Mouse (Mus musculus) olfactory bulb, adult 2 months (tissue): ENCODE measurements around the gene Gm20521. TPM values are rescaled to one million over a fixed set of nuclear protein-coding genes. Genes with fewer than 3 reads are reported as not detected.

Source experiments
- H3K27ac ChIP-seq: fragments of 200-500 bp; 2 replicates; pipeline ENCODE4 v1.5.1; 2012; ENCODE audit warnings: low read depth, low read length; ENCODE audit not compliant: insufficient read depth
- H3K4me1 ChIP-seq: fragments of 200-500 bp; 2 replicates; pipeline ENCODE4 v1.6.1; 2012; ENCODE audit warnings: low read length; ENCODE audit not compliant: control insufficient read depth, insufficient read depth
- H3K4me3 ChIP-seq: fragments of 200-500 bp; 2 replicates; pipeline ENCODE4 v1.5.1; 2012; ENCODE audit warnings: mild to moderate bottlenecking, low read depth, low read length, moderate library complexity; ENCODE audit not compliant: insufficient read depth
- CTCF ChIP-seq: fragments of 200-500 bp; IDR thresholded peaks from 2 replicates; pipeline ENCODE4 v1.5.1; 2012; ENCODE audit warnings: low read depth, mild to moderate bottlenecking, low read length, moderate library complexity; ENCODE audit not compliant: insufficient read depth
- POLR2A ChIP-seq: fragments of 200-500 bp; IDR thresholded peaks from 2 replicates; pipeline ENCODE4 v1.6.1; 2012; ENCODE audit warnings: mild to moderate bottlenecking, low read depth, low read length, moderate library complexity; ENCODE audit not compliant: insufficient read depth
- WGBS: fragments of 180-500 bp; shearing (Covaris S2); methylation state at CpG from one replicate; pipeline ENCODE4 v1.1.7; 2018; 5-methylcytosine and 5-hydroxymethylcytosine counted together
- polyA plus RNA-seq: library from polyadenylated mRNA; stranded (reverse); fragments of >200 nt; gene quantifications from 2 replicates; pipeline ENCODE4 v1.2.4, GENCODE M21; 2012; ENCODE audit warnings: low replicate concordance; ENCODE audit not compliant: missing spikeins, insufficient read depth, insufficient read length

Gene Gm20521
- polyA plus RNA-seq, 1 experiment, result not detected

DNA sequence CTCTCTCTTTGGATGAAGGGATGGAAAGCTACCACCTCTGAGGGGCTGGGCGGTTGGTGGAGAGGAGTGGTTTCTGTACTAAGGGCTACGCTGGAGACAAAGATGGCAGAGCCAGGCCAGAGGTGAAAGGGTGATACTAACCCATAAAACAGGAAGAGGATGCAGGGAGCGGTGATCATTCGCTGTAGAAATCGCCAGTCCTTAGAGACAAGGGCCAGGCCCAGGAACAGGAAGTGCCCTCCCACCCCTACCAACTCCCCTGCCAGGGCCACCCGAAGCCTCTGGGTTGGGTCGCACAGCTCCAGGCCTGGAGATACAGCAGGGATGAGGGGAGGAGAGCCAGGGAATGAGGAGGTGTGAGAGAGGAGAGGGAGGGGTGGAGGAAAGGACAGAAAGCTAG lies 25.4 kb downstream of the Gm20521 start:
- TF ChIP-seq CTCF (no peak), POLR2A (no peak)
- WGBS, result 71% methylated on average over 7 of the region's 7 CpGs
- Histone ChIP-seq H3K4me1 (peaks cover 33% of the 10 kb centered on the region), H3K4me3 (no peak overlapping the region), H3K27ac (peak overlapping the region; percentile 48; the same call in 1 of the 2 replicates)

DNA sequence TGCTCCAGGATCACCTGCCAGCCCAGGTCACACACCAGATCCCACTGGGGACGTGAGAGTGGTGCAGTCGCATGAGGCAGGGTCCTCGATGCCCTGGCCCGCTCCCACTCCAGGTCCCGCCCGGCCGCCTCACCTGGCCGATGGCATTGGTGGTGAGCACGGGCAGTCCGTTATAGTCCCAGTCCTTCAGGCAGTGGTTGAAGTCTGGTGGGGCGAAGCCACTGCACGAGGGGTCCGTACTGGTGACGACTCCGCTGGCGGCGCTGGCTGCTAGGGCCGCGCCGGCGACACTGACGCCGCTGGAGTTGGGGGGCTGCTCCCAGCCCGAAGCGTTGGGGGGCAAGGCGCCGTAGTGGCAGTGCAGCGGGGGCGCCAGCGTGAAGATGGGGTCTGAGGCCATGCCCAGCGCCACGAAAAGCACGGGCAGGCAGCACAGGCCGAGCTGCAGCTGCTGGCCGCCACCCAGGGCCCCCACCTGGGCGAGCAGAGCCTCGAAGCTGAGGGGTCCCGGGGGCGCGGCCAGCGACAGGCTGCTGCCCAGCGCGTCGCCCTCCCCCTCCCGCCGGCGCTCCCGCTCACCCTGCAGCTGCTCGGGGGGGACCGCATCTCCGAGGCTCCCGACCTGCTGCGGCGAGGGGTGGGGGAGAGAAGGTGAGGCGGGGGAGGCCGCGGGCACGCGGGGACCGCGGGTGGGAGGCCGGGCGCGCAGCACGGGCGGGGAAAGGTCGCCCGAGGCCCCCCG lies 29.0 kb downstream of the Gm20521 start:
- H3K4me1 ChIP-seq, result peaks cover 31% of the 10 kb centered on the region
- WGBS, result 3% methylated on average over 59 of the region's 69 CpGs
- peak overlapping the region; percentile 76 for H3K4me3 ChIP-seq
- H3K27ac ChIP-seq, result peak overlapping the region; percentile 97
- TF ChIP-seq POLR2A (no peak), CTCF (no peak)

DNA sequence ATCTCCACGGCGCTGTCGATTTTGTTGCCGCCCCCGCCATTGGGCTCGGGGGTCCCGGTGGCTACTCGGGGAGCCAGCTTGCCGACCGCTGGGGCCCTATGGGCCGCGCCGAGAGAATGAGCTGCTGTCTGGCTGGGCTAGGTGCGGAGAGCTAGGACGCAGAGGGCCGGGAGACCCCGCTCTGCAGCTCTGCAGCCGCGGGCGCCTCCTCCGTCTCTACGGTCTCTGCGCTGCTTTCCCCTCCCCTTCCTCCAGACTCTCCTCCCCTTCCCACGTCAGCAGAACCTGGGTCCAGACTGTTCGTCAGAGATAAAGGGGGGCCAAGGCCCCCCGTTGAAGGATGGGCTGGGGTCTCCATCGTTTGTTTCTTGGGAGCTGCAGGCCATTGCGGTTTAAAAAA lies 29.6 kb downstream of the Gm20521 start, which contains the start of gene Slc22a17:
Gene Slc22a17 (minus strand): TSS at position 247 of the 400 bp plus-strand sequence.
- peak; percentile 97 for TF ChIP-seq POLR2A
- TF ChIP-seq CTCF, result no peak
- Histone ChIP-seq H3K4me1 (peaks cover 29% of the 10 kb centered on the region), H3K27ac (peak within 1 kb of the TSS; percentile 97), H3K4me3 (peak within 1 kb of the TSS; percentile 76)
- under 1% methylated on average over 28 of the region's 28 CpGs for WGBS

DNA sequence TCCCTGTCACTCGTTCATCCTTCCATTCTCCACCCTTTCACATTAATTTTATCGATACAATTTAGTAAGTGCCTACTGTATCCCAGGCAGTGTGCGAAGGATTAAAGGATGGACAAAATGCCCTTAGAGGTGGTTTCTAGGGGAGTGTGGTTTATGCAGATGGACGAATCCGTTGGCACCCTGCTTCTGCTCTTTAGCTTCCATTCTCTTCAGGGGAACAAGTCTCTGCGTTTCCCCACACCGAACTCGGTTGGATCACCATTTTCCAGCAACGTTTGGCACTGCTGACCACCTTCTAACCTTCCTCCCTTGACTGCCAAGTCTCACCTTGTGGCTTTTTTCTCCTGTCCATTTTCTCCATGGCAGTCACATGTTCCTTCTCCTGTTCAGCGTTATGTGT lies 30.1 kb downstream of the Gm20521 start:
- no peak for TF ChIP-seq POLR2A
- TF ChIP-seq CTCF, result no peak
- H3K4me1 ChIP-seq, result peaks cover 25% of the 10 kb centered on the region
- 12% methylated on average over 10 of the region's 10 CpGs for WGBS
- H3K27ac ChIP-seq, result peak overlapping the region; percentile 97
- H3K4me3 ChIP-seq, result peak overlapping the region; percentile 76

DNA sequence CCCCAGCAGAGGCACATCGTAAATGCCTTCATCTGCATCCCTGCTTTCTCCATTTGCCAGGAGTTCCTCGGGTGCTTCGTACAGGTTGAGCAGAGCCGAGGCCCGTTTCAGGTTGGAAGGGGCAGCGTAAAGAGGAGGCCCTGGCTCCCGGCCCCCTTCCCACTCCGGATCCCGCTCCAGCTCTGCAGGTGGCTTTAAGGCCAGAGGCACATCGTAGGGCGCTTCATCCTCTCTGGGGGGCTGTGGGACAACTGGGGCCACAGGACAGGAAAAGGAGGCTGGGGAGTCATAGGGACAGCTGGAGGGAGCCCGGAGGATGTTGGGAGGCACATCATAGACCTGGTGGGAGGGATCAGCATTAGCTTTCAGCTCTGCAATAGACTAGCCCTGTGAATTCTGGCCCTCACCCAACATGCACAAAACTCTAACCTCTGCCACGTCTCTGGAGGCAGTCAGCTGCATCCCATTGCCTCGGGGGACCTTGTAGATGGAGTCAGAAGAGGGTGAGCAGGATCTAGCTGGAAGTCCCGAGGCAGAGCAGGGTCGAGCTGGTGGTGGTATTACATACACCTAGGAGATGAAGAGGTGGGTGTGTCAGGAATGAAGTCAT lies 36.9 kb downstream of the Gm20521 start:
- no peak for TF ChIP-seq CTCF

DNA sequence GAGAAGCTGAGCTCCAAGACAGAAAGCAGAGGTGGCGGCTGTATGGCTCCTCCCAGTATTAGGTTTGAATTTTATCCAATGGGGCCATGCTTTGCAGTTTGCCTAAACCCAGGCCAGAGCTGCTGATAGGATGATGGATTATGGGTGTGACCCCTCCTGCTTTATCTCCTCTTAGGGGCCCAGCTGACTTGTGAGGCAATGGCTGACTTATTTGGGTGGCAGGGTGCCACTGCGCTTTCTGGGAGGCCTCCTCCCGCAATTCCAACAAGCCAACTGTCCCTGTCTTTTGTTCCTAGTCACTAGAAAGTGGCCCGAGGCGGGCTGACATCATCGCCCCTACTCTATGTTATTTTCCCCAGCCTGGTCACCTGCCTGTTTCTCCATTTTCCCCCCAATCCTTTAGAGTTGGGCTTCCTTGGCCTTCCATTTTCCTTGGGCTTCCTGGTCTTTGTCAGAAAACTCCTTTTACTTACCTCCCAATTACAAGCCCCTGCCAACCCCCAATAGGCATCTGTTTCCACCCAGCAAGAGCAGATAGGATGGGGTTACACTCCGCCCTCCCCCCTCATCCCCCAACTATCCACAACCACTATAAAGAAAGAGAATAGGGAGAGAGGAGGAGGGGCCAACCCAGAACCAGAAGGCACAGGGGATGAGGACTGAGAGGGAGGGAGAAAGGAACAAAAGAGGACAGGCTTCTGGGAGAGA lies 41.6 kb downstream of the Gm20521 start:
- no peak for TF ChIP-seq CTCF
- no peak for TF ChIP-seq POLR2A
- H3K4me3 ChIP-seq, result peak overlapping the region; percentile 52
- 50% methylated on average over 7 of the region's 7 CpGs for WGBS
- 0 out of 2 replicates have a peak overlapping the region, but pooled peaks have one; percentile 67 for H3K27ac ChIP-seq
- peaks cover 40% of the 10 kb centered on the region for H3K4me1 ChIP-seq

More for the DNA sequence above, 36.9 kb downstream of the Gm20521 start:
- Histone ChIP-seq H3K4me1 (peaks cover 12% of the 10 kb centered on the region), H3K27ac (no peak overlapping the region), H3K4me3 (no peak overlapping the region)
- 86% methylated on average over 16 of the region's 16 CpGs for WGBS

DNA sequence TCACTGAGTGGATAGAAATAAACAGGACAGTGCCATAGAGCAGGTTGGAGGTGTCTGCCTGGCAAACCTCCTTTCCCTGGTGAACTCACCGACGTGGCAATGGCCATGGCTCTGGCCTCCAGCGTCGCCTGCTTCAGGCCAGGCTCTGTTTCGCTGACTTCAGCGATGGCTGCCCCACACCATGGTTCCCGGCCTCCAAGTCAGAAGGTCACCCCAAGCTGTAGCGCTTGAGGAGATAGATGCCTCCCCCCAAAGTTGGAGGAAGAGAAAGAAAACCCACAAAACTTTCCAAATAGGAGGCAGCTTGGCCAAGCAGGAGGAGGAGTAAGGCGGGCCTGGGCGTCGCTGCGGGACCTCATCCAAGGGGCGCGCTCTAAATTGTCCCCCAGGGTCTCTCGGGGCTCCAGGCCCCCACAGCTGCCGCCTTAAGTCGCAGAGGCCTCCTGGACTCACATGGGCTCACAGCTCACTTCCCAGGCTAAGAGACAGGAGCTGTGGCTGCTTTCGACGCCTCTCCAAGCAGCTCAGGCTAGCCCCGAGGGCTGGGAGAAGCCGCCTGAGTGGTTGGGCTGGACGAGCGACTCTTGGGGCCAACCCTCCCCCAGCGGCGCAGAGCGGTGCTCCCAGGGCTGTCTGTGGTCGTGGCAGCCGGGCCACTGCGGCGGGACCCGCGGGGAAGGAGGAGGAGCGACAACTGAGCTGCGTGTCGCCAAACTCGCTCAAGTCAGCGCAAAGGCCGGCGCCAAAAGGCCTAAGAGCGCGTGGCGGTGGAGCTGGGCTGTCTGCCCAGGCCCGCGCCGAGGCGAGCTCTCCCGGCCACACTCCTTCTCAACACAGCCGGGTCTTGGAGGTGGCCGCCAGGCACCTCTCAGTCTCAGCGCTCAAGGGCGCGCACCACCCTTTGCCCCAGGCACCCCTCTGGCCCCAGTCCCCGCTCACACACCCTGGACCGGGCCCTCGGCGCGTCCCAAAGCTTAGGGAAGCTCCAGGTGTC lies 42.4 kb downstream of the Gm20521 start, which contains the start of gene Efs:
Gene Efs (minus strand): TSS at position 778 of the 994 bp plus-strand sequence.
- TF ChIP-seq POLR2A, result no peak
- TF ChIP-seq CTCF, result no peak
- Histone ChIP-seq H3K4me1 (peaks cover 45% of the 10 kb centered on the region), H3K27ac (peak within 1 kb of the TSS; percentile 67), H3K4me3 (peak within 1 kb of the TSS; percentile 52)
- WGBS, result 14% methylated on average over 57 of the region's 57 CpGs
